Mouse (Mus musculus): ENCODE data around the gene Cd274.

Cd274 gene

GRCm38 (mm10) chr19:29422013-29422645 lies 54.9 kb downstream of the Cd274 start:
- in situ Hi-C loops (cut with MseI, MboI) = no loop called here

GRCm38 (mm10) chr19:29422796-29423195 lies 55.5 kb downstream of the Cd274 start:
- in situ Hi-C loops (cut with MseI, MboI) = no loop called here

- in situ Hi-C loops (cut with MseI, MboI) = no loop called here
Observed at GRCm38 (mm10) chr19:29430516-29430915, 63.3 kb downstream of the Cd274 start.

- in situ Hi-C loops (cut with MseI, MboI) = no loop called here
Observed at GRCm38 (mm10) chr19:29430953-29431352, 63.7 kb downstream of the Cd274 start.

GRCm38 (mm10) chr19:29436793-29437479 lies 69.7 kb downstream of the Cd274 start:
- in situ Hi-C loops (cut with MseI, MboI) = no loop called here

Measured in mouse trophoblast stem cell (cell line).